In genomic region chr10:56782265-56782664, GRCm38 (mm10) we compare ENCODE assay signal across 23 mouse cellular contexts.
DNase-seq lines count a peak whose midpoint lies in the region; TF ChIP-seq lines count a peak whose summit lies in the region.
"Had no signal": no experiment of that assay in that cellular context is flagged by ENCODE, and none has a peak within 500 bp of the region (broad histone marks: within the 10 kb centered on the region; RNA-seq: fewer than 3 reads in every experiment).

No protein-coding gene starts in this region.

- no peaks in the 10 kb centered on the region for H3K27me3 ChIP-seq in C2C12 (ENCODE audit: control insufficient read depth, insufficient read depth, insufficient read length)
- H3K27me3 ChIP-seq: forebrain, embryonic 13.5 days; hindbrain, embryonic 13.5 days; limb, embryonic 15.5 days; liver, embryonic 13.5 days had no signal

- no peaks in the 10 kb centered on the region for H3K79me3 ChIP-seq in C2C12 (ENCODE audit: low read depth)

- H3K4me3 ChIP-seq in C2C12 (ENCODE audit: insufficient read depth, poor library complexity, severe bottlenecking), result no peak overlapping the region
- H3K4me3 ChIP-seq: erythroblast, embryonic 14.5 days; forebrain, embryonic 13.5 days; hindbrain, embryonic 13.5 days; limb, embryonic 10.5 days; limb, embryonic 15.5 days; liver, embryonic 13.5 days had no signal

- DNase-seq in 3T3-L1 (ENCODE audit: low read depth, low spot score), result peak; percentile 93
- peak; percentile 80 for DNase-seq in adrenal gland, adult 2 months
- peak; percentile 64 to 67 for DNase-seq in adrenal gland, postnatal 36 days
- DNase-seq in cerebellum, postnatal 14 days, result no peak
- DNase-seq in layer of hippocampus, adult 9-10 months (ENCODE audit: low spot score), result no peak
- no peak for DNase-seq in natural killer cell, adult 2 months (ENCODE audit: low spot score in 2 of 2)
- DNase-seq: cerebellum, adult 11-12 months; cerebellum, adult 9-11 months; gastrocnemius, postnatal 10 days; kidney, adult 8-10 months; layer of hippocampus, adult 9-11 months; liver, embryonic 13.5 days; lung, adult 18-20 months; lung, postnatal 10 days; midbrain, embryonic 14.5 days; spleen, adult 18-20 months; thymus, postnatal 14 days had no signal

- no peak for TF ChIP-seq CTCF in C2C12 (IDR thresholded peaks at IDR 0.05; ENCODE audit: control insufficient read depth, insufficient read depth, insufficient read length)

- no peaks in the 10 kb centered on the region for H3K36me3 ChIP-seq in C2C12 (ENCODE audit: control insufficient read depth, insufficient read depth)
- H3K36me3 ChIP-seq: hindbrain, embryonic 13.5 days; limb, embryonic 10.5 days; limb, embryonic 15.5 days; liver, embryonic 13.5 days had no signal

- H3ac ChIP-seq in C2C12 (ENCODE audit: control insufficient read depth, insufficient read length, low read depth), result no peak overlapping the region

- no peaks in the 10 kb centered on the region for H3K79me2 ChIP-seq in C2C12 (ENCODE audit: control insufficient read depth, insufficient read depth)

TF ChIP-seq in C2C12, 6 proteins besides CTCF, POLR2A, EP300 and RAD21:
- TF ChIP-seq CEBPB (IDR thresholded peaks at IDR 0.05; ENCODE audit: low read depth) (peak; percentile 74), FOSL1 (IDR thresholded peaks at IDR 0.05; ENCODE audit: insufficient read depth, low read length, poor library complexity, severe bottlenecking) (peak; percentile 97), USF1 (IDR thresholded peaks at IDR 0.05; ENCODE audit: low read depth) (no peak), MAX (IDR thresholded peaks at IDR 0.05) (peak; percentile 72), MYOG (IDR thresholded peaks at IDR 0.05; ENCODE audit: control insufficient read depth, extremely low read depth, insufficient read length) (no peak), MYOD1 (IDR thresholded peaks at IDR 0.05; ENCODE audit: control insufficient read depth, insufficient read length, low read depth) (peak; percentile 59)

Comparison
In these comparisons a context has a peak if more than half of its experiments do, and no peak if none do; other contexts are left out.
1. DNase-seq: peak in 3T3-L1 (single experiment), adrenal gland, adult 2 months (single experiment) and adrenal gland, postnatal 36 days (2 of 2); none in cerebellum, postnatal 14 days (0 of 2), layer of hippocampus, adult 9-10 months (single experiment) and natural killer cell, adult 2 months (0 of 2).